Mouse (Mus musculus) thymus, adult 2 months (tissue): Measurements from ENCODE around the gene Arfip1. TPM values are rescaled to one million over a fixed set of nuclear protein-coding genes. Genes with fewer than 3 reads are reported as not detected.

ENCODE experiments used
- DNase-seq: peaks from one replicate; pipeline ENCODE4 v3.0.0; 2021
- H3K27ac ChIP-seq: fragments of 200-500 bp; 2 replicates; pipeline ENCODE4 v1.5.1; 2012; ENCODE audit warnings: low read length, control low read depth; ENCODE audit not compliant: control insufficient read depth, insufficient read depth
- H3K27me3 ChIP-seq: fragments of 200-500 bp; 2 replicates; pipeline ENCODE4 v1.6.1; 2012; ENCODE audit warnings: mild to moderate bottlenecking, low read length, moderate library complexity, mixed read lengths; ENCODE audit not compliant: control insufficient read depth, insufficient read depth
- H3K36me3 ChIP-seq: fragments of 200-500 bp; 2 replicates; pipeline ENCODE4 v1.6.1; 2012; ENCODE audit warnings: mild to moderate bottlenecking, low read length, moderate library complexity; ENCODE audit not compliant: control insufficient read depth, insufficient read depth
- H3K4me1 ChIP-seq: fragments of 200-500 bp; replicated peaks from 2 replicates; pipeline ENCODE4 v1.6.1; 2012; ENCODE audit warnings: low read length; ENCODE audit not compliant: control insufficient read depth, insufficient read depth
- H3K4me3 ChIP-seq: fragments of 200-500 bp; 2 replicates; pipeline ENCODE4 v1.5.1; 2012; ENCODE audit warnings: mild to moderate bottlenecking, low read length, control low read depth, moderate library complexity; ENCODE audit not compliant: control insufficient read depth, insufficient read depth
- CTCF ChIP-seq: fragments of 200-500 bp; IDR thresholded peaks from 2 replicates; pipeline ENCODE4 v1.5.1; 2012; ENCODE audit warnings: mild to moderate bottlenecking, control low read depth, low read length, moderate library complexity, borderline replicate concordance; ENCODE audit not compliant: control insufficient read depth, poor library complexity, insufficient read depth; ENCODE audit errors: extremely low read depth
- POLR2A ChIP-seq: fragments of 200-500 bp; IDR thresholded peaks from 2 replicates; pipeline ENCODE4 v1.6.1; 2012; ENCODE audit warnings: mild to moderate bottlenecking, low read length, control low read depth, moderate library complexity; ENCODE audit not compliant: control insufficient read depth, poor library complexity, insufficient read depth; ENCODE audit errors: extremely low read depth
- WGBS: fragments of 180-500 bp; shearing (Covaris S2); methylation state at CpG from one replicate; pipeline ENCODE4 v1.1.7; 2018; 5-methylcytosine and 5-hydroxymethylcytosine counted together
- polyA plus RNA-seq: library from polyadenylated mRNA; depleted of rRNA; stranded (reverse); fragments of >200 nt; gene quantifications from 2 replicates; pipeline ENCODE4 v1.2.3, GENCODE M21; 2012

The Arfip1 gene
- polyA plus RNA-seq, 1 experiment, result 10.1 TPM

- Histone ChIP-seq H3K4me1 (peaks cover 2% of the 10 kb centered on the region; the same call in 1 of the 2 replicates), H3K27ac (no peak overlapping the region), H3K36me3 (no peaks in the 10 kb centered on the region), H3K4me3 (no peak overlapping the region), H3K27me3 (peaks cover 15% of the 10 kb centered on the region; the same call in 1 of the 2 replicates)
- TF ChIP-seq POLR2A (no peak), CTCF (no peak)
- DNase-seq, result no peak
- 6% methylated on average over 11 of the region's 11 CpGs for WGBS
Measured at GRCm38 (mm10) chr3:84481104-84481503, 101.3 kb downstream of the Arfip1 start.

- Histone ChIP-seq H3K36me3 (no peaks in the 10 kb centered on the region), H3K4me1 (peaks cover 2% of the 10 kb centered on the region; the same call in 1 of the 2 replicates), H3K4me3 (peak within 1 kb of the TSS; percentile 25), H3K27me3 (peaks cover 15% of the 10 kb centered on the region; the same call in 1 of the 2 replicates), H3K27ac (no peak within 1 kb of the TSS)
- WGBS, result 1% methylated on average over 82 of the region's 82 CpGs
- peak; percentile 28 for DNase-seq
- TF ChIP-seq POLR2A (no peak), CTCF (no peak)
Measured at GRCm38 (mm10) chr3:84480006-84480897, 102.2 kb downstream of the Arfip1 start, which contains the start of gene Fhdc1. TSS of gene Fhdc1 (minus strand) at chr3:84480429.

- H3K27me3 ChIP-seq, result peaks cover 15% of the 10 kb centered on the region; the same call in 1 of the 2 replicates
- H3K27ac ChIP-seq, result no peak overlapping the region
- H3K36me3 ChIP-seq, result no peaks in the 10 kb centered on the region
- H3K4me3 ChIP-seq, result peak overlapping the region; percentile 25
- TF ChIP-seq CTCF (no peak), POLR2A (no peak)
- H3K4me1 ChIP-seq, result peaks cover 2% of the 10 kb centered on the region; the same call in 1 of the 2 replicates
- WGBS, result 2% methylated on average over 61 of the region's 61 CpGs
- no peak for DNase-seq
Measured at GRCm38 (mm10) chr3:84479293-84480005, 103.0 kb downstream of the Arfip1 start.

- DNase-seq, result no peak
- Histone ChIP-seq H3K27me3 (peaks cover 15% of the 10 kb centered on the region; the same call in 1 of the 2 replicates), H3K4me3 (no peak overlapping the region), H3K36me3 (no peaks in the 10 kb centered on the region), H3K4me1 (peaks cover 2% of the 10 kb centered on the region; the same call in 1 of the 2 replicates), H3K27ac (no peak overlapping the region)
- WGBS, result 56% methylated on average over 12 of the region's 12 CpGs
- TF ChIP-seq CTCF (no peak), POLR2A (no peak)
Measured at GRCm38 (mm10) chr3:84478896-84479292, 103.5 kb downstream of the Arfip1 start.

GRCm38 (mm10) chr3:84478195-84478594 lies 104.2 kb downstream of the Arfip1 start:
- H3K27me3 ChIP-seq, result peaks cover 15% of the 10 kb centered on the region; the same call in 1 of the 2 replicates
- no peak for TF ChIP-seq POLR2A
- no peak for TF ChIP-seq CTCF
- WGBS, result 62% methylated on average over 7 of the region's 7 CpGs
- no peak for DNase-seq
- no peak overlapping the region for H3K27ac ChIP-seq
- peaks cover 2% of the 10 kb centered on the region; the same call in 1 of the 2 replicates for H3K4me1 ChIP-seq
- no peaks in the 10 kb centered on the region for H3K36me3 ChIP-seq
- no peak overlapping the region for H3K4me3 ChIP-seq

- no peak overlapping the region for H3K4me3 ChIP-seq
- whole genome bisulfite sequencing, result 89% methylated on average over 1 of the region's 1 CpGs
- peaks cover 15% of the 10 kb centered on the region; the same call in 1 of the 2 replicates for H3K27me3 ChIP-seq
- peaks cover 2% of the 10 kb centered on the region; the same call in 1 of the 2 replicates for H3K4me1 ChIP-seq
- DNase-seq, result no peak
- no peak overlapping the region for H3K27ac ChIP-seq
- TF ChIP-seq POLR2A (no peak), CTCF (no peak)
- H3K36me3 ChIP-seq, result no peaks in the 10 kb centered on the region
Measured at GRCm38 (mm10) chr3:84477498-84477897, 104.9 kb downstream of the Arfip1 start.
